Mouse (Mus musculus): ENCODE measurements at regions not wholly inside any gene's neighbourhood (a gene's known extent, or its start where the extent isn't known, plus 50 kb on each side); places are given as distances from the start of the nearest gene placed in this dataset.
A peak's percentile ranks its signal among the peaks of the same experiment; 100 is the strongest.

DNA sequence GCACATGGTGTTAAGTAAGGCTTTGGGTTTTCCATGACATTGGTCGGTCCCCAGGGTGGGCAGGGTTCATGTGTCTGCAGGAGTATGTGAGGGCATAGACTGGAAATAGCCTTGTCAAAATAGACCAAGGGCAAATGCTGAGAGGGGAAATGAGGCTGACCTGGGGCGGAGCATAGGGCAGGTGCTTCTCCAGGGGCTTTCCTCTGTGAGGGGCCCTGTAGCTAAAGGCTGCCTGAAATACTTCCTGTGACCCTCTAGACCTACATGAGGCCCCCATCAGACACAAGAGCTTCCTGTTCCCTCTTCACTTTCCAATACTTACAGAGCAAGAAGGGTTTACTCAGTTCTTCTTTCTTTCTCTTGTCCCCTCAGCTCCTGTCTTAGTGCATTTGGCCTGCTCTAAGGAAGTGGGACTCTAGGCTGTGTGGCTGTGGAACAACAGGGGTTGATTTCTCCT lies 1258.7 kb upstream of the A1bg start:
- no peak for DNase-seq

GRCm38 (mm10) chr15:62180718-62181117 lies 1257.9 kb upstream of the A1bg start:
- DNase-seq = no peak

DNA sequence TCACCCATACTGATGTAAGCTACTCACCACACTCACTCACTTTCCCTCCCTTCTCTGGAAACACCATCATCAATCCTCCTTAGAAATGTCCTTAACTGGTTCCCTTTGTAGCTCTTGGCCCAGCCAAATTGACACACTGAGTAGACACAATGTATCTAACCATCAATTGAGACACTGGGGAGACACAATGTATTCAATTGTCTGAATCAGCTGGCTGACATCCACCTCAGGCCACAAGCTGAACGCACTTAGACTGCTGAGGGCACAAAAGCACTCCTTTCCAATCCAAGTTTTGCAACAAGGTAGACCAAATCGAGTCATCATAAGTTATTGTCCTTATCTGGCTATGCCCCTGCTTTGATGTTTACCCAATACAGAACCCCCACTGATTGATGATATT lies 1257.0 kb upstream of the A1bg start:
- DNase-seq = peak; percentile 74

GRCm38 (mm10) chr15:62178568-62178967 lies 1255.8 kb upstream of the A1bg start:
- DNase-seq = no peak

DNA sequence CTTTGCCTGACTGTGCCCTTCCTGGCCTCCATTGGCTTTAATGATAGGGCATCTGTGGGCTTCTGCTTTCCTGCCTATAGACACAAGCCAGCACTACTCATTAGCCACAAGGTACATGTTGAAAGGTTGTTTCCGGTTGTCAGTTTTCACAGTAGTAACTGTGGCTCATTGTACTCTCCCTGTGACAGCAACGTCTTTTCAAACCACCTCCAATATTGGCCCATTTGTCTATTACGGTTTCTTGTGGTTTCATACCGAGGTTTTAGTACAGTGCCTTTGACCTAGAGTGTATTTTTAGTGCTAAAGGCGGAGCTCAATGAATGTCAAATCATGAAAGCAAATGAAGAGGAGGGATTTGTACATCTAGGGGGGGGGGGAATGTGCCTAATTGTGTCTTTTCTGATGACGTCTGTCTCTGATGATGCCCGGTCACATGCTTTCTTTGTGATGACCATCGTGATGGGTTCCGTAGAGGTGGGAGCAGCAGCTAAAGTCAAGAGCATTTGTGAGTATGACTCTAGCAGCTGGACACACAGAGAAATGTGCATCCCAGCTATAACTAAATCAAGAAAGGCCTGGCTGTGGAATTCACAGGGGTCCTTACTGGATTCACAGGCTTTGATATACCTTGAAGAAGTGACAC lies 1255.1 kb upstream of the A1bg start:
- no peak for DNase-seq

DNA sequence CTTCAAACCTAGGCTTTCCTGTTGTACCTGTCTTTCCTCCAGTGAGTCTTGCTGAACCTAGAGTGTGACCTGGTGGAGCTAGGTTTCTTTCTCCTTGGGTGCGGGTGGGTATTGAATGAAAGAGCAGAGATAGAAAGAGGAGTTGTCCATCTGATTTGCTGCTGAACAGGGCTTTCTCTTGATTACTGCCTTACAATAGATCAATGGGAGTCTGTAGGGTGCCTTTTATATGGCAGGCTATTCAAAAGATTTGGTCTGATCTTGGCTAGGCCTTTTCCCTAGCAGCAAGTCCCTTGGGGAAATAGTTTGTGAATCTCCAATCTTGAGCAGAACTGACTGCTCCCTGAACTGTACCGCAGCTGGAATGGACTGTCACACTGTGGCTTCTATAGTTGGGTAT lies 1253.3 kb upstream of the A1bg start:
- DNase-seq = no peak

DNA sequence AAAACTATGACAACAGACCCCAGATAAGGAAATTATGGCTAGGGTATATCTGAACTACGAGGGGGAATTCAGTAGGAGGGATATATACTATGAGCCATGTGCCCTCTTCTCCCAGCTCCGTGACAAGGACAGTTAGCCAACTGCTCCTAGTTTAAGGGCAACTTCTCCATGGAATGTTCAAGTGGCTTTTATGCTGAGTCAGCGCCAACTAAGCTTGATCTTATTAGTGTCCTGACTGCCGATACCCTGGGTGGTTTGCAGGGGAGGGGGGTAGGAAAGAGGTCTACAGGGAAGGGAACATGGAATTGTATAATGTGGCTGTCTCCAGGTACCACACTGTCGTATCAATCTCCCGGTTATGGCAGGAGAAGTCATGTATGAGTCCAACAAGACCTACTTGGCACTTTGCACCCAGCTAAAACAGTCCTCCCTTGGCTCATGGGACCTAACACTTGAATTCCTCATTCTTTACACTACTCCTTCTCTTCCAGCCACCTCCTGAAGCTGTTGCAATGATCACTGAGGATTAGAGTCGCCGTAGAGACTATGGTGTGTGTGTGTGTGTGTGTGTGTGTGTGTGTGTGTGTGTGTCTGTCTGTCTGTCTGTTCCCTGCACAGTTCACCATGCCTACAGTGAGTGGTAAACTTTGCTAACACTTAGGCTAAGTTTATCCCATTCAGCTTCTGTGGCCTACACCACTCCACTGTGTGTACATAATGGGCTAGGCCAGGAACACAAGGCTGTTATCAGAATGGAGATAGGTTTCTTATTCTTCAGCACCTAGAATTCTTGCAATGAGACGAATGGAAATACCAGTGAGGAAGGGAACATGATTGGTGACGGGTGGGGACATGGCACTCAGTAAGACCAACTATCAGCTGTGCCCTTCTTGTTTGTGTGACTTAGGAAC lies 1251.1 kb upstream of the A1bg start:
- no peak for DNase-seq

- DNase-seq = no peak
Measured at GRCm38 (mm10) chr15:62171632-62172031, 1248.8 kb upstream of the A1bg start.

- DNase-seq = no peak
Measured at GRCm38 (mm10) chr15:62171167-62171566, 1248.4 kb upstream of the A1bg start.

DNA sequence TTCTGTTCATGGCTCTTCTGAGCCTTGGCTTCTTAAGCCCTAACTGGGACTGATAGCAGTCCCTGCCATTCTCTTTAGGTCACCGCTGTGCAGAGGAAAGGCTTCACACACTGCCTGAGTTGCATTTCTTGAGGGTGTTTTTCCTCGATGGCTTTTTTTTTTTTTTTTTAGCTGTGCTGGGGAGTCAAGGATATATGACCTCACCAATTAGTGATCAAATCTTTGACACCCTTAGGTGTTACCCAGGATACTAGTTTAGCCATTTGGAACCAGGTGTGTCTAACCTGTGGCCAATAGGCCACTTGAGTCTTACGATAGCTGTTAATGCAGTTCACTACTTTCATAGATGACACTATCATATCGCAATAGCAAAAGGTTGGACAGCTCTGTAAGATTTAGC lies 1247.5 kb upstream of the A1bg start:
- no peak for DNase-seq

DNA sequence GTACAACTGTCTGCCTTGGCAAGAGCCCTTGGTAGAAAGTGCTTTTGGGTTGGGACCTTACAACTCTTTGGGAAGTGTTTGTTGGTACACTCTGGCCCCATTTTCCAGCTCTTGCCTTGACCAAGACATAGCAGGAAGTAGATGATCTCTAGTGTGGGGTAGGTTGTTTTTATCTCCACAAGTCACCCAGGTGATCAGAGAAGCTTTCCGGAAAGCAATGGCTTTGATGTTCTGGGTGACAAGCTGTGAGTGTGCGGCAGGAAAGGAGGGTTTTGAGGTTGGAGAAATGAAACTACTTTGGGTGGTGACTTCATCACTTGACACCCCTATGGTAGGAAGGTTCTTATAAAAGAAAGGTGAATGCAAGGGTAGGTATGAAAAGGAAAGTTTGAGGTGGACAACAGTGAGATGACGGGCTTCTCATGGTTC lies 1246.8 kb upstream of the A1bg start:
- DNase-seq = no peak

GRCm38 (mm10) chr15:62168958-62169590 lies 1246.3 kb upstream of the A1bg start:
- DNase-seq = no peak

DNA sequence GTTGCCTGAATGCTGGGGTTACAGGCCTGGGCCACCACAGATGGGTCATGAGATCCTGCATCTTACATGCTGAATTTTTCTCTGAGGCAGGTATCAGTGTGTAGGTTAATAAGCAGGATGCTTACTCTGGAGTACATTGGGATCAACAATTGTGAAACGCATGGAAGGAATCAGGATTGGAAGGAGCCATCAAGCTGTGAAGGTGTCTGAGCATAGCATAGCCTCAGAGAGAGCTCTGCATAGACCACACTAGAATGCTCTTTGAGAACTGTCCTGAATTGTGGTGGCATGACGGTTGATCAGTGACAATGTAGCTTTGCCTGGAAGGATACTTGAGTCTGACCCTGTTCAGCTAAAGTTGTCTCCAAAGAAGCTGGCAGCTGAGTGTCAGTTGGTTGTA lies 1245.7 kb upstream of the A1bg start:
- DNase-seq = no peak

DNA sequence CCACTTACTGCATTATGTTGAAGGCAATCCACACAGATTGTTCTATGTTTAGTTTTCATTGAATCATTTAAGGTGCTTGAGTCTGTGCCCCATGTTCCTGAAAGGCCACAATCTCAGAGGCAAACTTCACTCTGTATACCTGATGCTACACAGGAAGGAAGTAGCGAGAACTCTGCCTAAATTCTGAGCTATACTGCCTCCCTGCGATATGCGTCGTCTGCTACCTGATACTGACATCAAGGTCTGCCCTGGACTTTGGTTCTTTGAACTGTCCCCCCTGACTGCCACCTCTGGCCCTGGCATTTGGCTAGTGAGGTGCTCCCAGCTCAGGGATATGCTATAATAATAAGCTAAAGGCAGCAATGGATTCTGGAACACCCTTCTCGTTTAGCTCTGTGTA lies 1244.0 kb upstream of the A1bg start:
- no peak for DNase-seq

- DNase-seq = peak; percentile 50
Measured at GRCm38 (mm10) chr15:62165826-62166500, 1243.2 kb upstream of the A1bg start.

GRCm38 (mm10) chr15:62164766-62165410 lies 1242.1 kb upstream of the A1bg start:
- no peak for DNase-seq

GRCm38 (mm10) chr15:62163203-62163602 lies 1240.4 kb upstream of the A1bg start:
- DNase-seq = no peak

DNA sequence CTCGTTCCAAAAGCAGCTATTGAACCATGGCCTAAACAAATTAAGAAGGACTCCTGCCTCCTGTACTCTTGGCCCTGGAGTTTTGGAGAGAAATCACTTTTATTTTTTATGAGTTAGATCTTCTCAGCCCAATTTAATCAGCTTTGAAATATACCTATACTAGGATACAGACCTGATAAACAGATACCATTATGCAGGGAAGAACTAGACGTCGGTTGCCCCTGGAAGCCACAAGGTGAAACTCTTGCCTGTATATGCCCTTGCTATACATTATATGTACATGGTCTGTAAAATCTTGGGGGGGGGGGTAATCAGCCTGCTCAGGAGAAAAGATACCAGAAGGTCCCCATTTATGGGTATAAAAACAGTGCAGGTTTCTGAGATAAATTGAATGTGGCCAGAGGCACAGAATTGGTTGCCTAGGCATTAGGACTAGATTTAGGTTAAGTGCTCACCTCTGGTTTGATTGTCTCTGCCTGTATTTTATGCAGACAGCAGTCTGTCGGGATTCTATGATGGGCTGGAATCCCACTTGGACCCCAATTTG lies 1239.9 kb upstream of the A1bg start:
- DNase-seq = no peak

GRCm38 (mm10) chr15:62161975-62162647 lies 1239.3 kb upstream of the A1bg start:
- peak; percentile 64 for DNase-seq

GRCm38 (mm10) chr15:62161061-62161460 lies 1238.2 kb upstream of the A1bg start:
- DNase-seq = no peak

Measured in adrenal gland, adult 2 months (tissue).